Mouse (Mus musculus): Measurements from ENCODE around the gene Zfp651. TPM values are rescaled to one million over a fixed set of nuclear protein-coding genes. Genes with fewer than 3 reads are reported as not detected.

Zfp651 gene
- polyA plus RNA-seq (2017; shearing (Covaris generic)) = under 1 TPM; 0.51 to 0.54 TPM

DNA sequence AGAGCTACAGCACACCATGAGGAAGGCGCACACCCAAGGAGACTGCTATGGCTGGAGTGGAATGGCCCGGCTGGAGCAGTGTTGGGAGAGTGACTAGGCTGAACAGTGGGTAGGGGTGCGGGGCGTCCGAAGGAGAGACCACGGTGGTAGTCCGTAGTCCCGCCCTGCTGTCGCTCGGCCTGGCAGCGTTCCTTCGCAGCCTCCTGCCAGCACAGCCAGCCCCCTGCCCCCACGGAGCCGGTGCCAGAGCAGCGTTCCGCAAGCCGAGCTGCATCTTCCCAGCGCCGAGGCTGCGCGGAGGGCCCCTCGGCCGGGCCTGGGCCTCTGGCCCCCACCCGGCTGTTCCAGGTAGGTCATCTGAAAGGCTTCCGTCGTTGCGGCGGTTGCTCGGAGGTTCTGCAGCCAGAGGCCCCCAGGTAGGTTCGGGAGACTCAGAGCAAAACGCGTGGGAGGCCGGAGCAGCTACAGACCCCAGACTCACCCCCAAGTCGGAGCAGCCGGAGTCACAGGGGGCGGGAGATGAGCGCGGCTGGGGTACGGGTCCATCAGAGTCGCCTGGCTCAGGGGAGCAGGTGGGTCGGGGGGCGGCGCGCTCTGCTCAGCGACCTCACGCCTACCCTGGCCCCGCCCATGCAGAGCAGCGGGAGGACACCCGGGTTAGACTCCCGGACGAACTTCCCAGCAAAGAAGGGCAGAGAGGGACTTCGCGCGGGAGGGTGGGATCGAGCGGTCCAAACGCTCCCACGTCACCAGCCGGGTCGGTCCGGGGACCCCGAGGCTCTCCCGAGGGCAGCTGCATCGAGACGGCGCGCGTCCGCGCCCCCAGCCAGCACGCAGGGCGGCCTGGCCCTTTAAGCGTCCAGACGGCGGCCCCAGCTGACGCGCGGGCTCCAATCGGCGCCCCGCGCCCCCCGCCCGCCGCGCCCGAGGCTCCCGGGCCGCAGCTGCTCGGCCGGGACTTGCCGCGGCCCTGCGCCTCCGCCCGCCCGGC, at the start of gene Zfp651:
Gene Zfp651 (plus strand): TSS at position 240 of the 991 bp plus-strand sequence.

DNA sequence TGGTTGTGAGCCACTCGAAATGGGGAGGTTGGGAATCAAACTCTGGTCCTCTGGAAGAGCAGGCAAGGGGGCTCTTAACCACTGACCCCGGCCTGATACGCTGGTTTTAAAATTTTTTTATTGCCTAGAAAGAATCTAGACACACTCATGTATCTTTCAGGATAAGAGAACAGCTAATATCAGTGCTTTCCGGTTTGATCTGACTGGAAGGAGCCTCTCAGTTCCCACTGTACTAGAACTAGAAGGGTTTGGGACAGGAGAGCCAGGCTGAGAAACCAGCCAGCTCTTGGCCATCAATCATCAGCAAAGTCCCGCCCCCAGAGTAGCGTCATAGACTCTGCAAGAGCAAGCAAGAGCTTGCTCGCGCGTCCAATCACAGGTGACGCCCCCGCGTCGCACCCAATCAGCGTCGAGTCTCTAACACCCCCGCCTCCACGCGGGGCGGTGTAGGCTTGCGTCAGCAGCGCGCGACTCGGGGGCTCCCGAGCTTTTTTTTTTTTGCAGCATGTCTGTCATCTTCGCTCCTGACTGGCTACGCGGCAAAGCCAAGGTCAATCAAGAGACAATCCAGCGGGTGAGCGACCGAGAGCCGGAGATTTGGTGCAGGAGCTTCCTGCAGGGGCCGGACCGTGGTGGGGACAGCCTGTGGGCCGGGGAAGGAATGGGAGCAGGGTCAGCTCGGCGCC, 49.1 kb upstream of the Zfp651 start, which contains the start of gene Ss18l2:
Gene Ss18l2 (plus strand): TSS at position 432 of the 686 bp plus-strand sequence.

DNA sequence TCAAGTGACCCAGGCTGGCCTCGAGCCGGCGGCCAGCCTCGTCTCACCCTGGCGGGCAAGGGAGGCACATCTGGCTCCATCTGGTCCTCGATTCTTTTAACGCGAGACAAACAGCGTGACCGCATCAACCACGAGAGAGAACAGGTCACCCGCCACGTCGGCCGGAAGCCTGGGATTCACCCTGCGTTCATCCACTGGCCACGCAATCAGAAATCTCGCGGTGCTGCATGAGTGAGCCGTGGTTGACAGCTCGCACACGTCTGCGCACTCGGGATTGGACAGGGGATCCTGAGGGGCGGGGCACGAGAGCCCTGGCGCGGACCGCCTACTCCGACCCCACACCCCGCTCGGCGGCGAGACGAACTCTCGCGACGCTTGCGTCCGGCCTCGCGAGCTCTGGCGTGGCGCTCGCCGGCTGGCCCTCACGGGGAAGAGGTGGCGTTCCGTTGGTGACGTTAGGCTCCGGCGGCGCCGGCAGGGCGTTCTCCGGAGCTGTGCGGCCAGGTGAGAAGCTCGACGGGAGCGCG, 40.3 kb upstream of the Zfp651 start, which contains the start of gene Nktr:
Gene Nktr (plus strand): TSS at position 378 of the 527 bp plus-strand sequence.

DNA sequence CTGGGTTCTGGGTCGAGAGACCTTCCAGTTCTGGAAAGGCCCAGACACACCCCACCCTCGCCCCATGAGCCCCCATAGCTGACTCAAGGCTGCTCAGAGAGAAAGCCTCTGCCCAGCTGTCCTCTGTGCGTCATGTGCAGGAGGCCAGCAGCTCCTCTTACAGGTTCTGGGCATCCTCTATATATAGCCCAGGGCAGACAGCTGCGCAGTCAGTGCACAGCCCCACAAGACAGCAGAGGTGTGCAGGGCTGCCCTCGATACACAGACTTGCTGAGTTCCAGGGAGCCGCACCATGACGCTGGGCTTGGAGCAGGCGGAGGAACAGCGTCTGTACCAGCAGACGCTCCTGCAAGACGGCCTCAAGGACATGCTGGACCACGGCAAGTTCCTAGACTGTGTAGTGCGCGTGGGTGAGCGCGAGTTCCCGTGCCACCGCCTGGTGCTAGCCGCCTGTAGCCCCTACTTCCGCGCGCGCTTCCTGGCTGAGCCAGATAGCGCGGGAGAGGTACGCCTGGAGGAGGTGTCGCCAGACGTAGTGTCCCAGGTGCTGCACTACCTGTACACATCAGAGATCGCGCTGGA, 18.4 kb downstream of the Zfp651 start, which contains the start of gene Klhl40:
Gene Klhl40 (plus strand): TSS at position 124 of the 582 bp plus-strand sequence.

DNA sequence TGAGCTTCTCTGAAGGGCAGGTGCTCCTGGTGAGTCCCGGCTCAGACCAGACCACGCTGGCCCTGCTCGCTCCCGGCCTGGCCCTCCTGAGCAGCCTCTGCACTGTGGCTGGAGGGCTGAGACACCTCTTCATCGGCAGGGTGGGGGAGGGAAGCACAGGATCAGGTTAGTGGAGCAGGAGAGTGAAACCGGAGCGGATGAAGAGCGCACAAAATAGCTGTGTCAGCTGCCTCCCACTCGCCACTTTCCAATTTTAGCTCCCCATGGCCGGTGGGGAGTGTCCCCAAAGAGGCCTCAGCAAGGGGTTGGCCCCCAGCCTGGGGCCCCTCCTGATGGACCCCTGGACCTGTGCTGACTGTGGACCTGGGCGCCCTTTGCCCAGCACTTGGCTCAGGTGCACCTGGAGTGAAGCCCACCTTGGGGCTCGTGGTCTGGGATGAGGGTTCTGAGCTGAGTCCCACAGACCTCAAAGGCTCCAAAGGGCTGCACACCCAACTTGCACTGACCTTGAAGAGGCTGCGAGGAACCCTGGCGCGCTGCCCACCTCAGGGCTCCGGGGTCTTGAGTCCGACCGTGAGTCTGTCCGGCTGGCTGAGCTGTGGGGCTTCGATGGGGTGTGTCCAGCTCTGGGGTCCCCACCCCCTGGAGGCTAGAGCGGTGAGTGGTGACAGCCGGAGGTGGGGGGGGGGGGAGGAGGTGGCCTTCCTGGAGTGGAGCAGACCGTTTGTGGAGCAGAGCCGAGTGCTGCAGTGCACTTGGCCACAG, 32.8 kb downstream of the Zfp651 start, which contains the start of gene Hhatl:
Gene Hhatl (minus strand): TSS at position 751 of the 765 bp plus-strand sequence.

Other genes starting within 250 kb of the Zfp651 start
- gene Lyzl4, start 117.2 kb upstream of the Zfp651 start, polyA plus RNA-seq (2017; shearing (Covaris generic)) = not detected
- gene Vipr1, start 116.6 kb upstream of the Zfp651 start, polyA plus RNA-seq (2017; shearing (Covaris generic)) = 10 to 100 TPM in 1 of 2 experiments, 1 to 10 TPM in 1; 4.6 to 17.7 TPM
- gene Sec22c, start 53.8 kb upstream of the Zfp651 start, polyA plus RNA-seq (2017; shearing (Covaris generic)) = 10 to 100 TPM; 18.9 to 27.5 TPM
- 10 to 100 TPM; 25.5 to 30.2 TPM for gene Ss18l2, start 49.0 kb upstream of the Zfp651 start, polyA plus RNA-seq (2017; shearing (Covaris generic))
- 100 to 1,000 TPM; 110 to 125 TPM for gene Nktr, start 40.2 kb upstream of the Zfp651 start, polyA plus RNA-seq (2017; shearing (Covaris generic))
- not detected for gene Klhl40, start 18.3 kb downstream of the Zfp651 start, polyA plus RNA-seq (2017; shearing (Covaris generic))
- gene Hhatl, start 33.2 kb downstream of the Zfp651 start, polyA plus RNA-seq (2017; shearing (Covaris generic)) = under 1 TPM in 1 of 2 experiments, not detected in 1; 0.86 TPM
- gene Ccdc13, start 80.1 kb downstream of the Zfp651 start, polyA plus RNA-seq (2017; shearing (Covaris generic)) = under 1 TPM in 1 of 2 experiments, not detected in 1; 0.27 TPM
- gene Higd1a, start 99.0 kb downstream of the Zfp651 start, polyA plus RNA-seq (2017; shearing (Covaris generic)) = 100 to 1,000 TPM; 101 to 111 TPM
- gene Ackr2, start 139.0 kb downstream of the Zfp651 start, polyA plus RNA-seq (2017; shearing (Covaris generic)) = not detected
- gene Cyp8b1, start 157.0 kb downstream of the Zfp651 start, polyA plus RNA-seq (2017; shearing (Covaris generic)) = under 1 TPM in 1 of 2 experiments, not detected in 1; 0.26 TPM
- gene Fam198a, start 191.7 kb downstream of the Zfp651 start, polyA plus RNA-seq (2017; shearing (Covaris generic)) = under 1 TPM in 1 of 2 experiments, not detected in 1; 0.47 TPM
- gene Pomgnt2, start 237.8 kb downstream of the Zfp651 start, polyA plus RNA-seq (2017; shearing (Covaris generic)) = not detected

Measured in activated CD4-positive, CD25-positive, alpha-beta regulatory T cell (primary cell).